Mouse (Mus musculus): ENCODE measurements around the gene Lipc. TPM values are rescaled to one million over a fixed set of nuclear protein-coding genes. Genes with fewer than 3 reads are reported as not detected.

Gene Lipc
- total RNA-seq (2023), result 1 to 10 TPM; 7.3 to 7.4 TPM

GRCm38 (mm10) chr9:70952126-70952525 lies at the start of gene Lipc:
Lipc (minus strand) TSS chr9:70952226.

Other genes starting within 250 kb of the Lipc start
- not detected for gene Aqp9, start 216.5 kb upstream of the Lipc start, total RNA-seq (2023)

Data from B cell, adult 67 days (primary cell).